Mouse (Mus musculus) forebrain, embryonic 10.5 days (tissue): ENCODE data around the gene Acod1. TPM values are rescaled to one million over a fixed set of nuclear protein-coding genes. Genes with fewer than 3 reads are reported as not detected.
A peak's percentile ranks its signal among the peaks of the same experiment; 100 is the strongest.

Source experiments
- DNase-seq: peaks from one replicate; pipeline ENCODE4 v3.0.0-alpha.2; 2017; ENCODE audit warnings: low spot score; ENCODE audit errors: extremely low spot score
- H3K27ac ChIP-seq: fragments of 300-500 bp; sonication (generic); 2 replicates; pipeline ENCODE4 v1.5.1; 2016; ENCODE audit warnings: mild to moderate bottlenecking
- H3K27me3 ChIP-seq: fragments of 300-500 bp; sonication (generic); 2 replicates; pipeline ENCODE4 v1.6.1; 2016; ENCODE audit warnings: mild to moderate bottlenecking; ENCODE audit not compliant: poor library complexity, severe bottlenecking
- H3K36me3 ChIP-seq: fragments of 300-500 bp; sonication (generic); replicated peaks from 2 replicates; pipeline ENCODE4 v1.6.1; 2016; ENCODE audit warnings: mild to moderate bottlenecking, moderate library complexity
- H3K4me1 ChIP-seq: fragments of 300-500 bp; sonication (generic); 2 replicates; pipeline ENCODE4 v1.6.1; 2016
- H3K4me3 ChIP-seq: fragments of 300-500 bp; sonication (generic); 2 replicates; pipeline ENCODE4 v1.5.1; 2016; ENCODE audit warnings: mild to moderate bottlenecking, moderate library complexity
- H3K9me3 ChIP-seq: fragments of 300-500 bp; sonication (generic); 2 replicates; pipeline ENCODE4 v1.6.1; 2016; ENCODE audit warnings: mild to moderate bottlenecking, moderate library complexity
- WGBS: fragments of 180-500 bp; shearing (Covaris S2); methylation state at CpG from one replicate; pipeline ENCODE4 v1.1.7; 2016; 5-methylcytosine and 5-hydroxymethylcytosine counted together
- polyA plus RNA-seq: library from polyadenylated mRNA; unstranded; fragments of >200 nt; fragmentation: Nextera tagmentation; extraction: Ambion mirVana; gene quantifications from 2 replicates; pipeline ENCODE4 v1.2.1, GENCODE M21; 2016

The Acod1 gene
- polyA plus RNA-seq, 1 experiment from 2014 or later, result not detected

DNA sequence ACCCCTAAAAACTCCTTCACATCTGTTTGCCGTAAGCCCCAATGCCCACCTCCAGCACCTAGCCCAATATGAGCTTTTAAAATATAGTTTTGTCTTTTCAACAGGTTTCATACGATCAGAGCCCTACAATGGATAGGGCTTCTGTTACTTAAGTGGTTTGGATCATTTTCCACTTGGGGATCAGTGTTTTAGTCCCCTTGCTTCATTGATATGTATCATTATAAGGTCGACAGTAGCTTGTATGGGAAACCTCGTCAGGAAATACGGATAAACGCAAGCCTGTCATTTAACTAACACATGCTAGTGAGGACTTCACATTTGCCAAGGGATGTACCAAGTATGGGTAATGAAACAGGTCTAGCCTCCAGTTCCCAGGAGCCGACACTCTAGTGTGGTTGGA, 9.8 kb downstream of the Acod1 start:
- 93% methylated on average over 7 of the region's 7 CpGs for WGBS
- H3K36me3 ChIP-seq, result no peaks in the 10 kb centered on the region
- no peaks in the 10 kb centered on the region for H3K27me3 ChIP-seq
- H3K4me1 ChIP-seq, result no peaks in the 10 kb centered on the region
- no peak overlapping the region for H3K4me3 ChIP-seq
- H3K27ac ChIP-seq, result no peak overlapping the region
- no peak for DNase-seq
- no peaks in the 10 kb centered on the region for H3K9me3 ChIP-seq

- 91% methylated on average over 1 of the region's 1 CpGs for WGBS
- H3K4me3 ChIP-seq, result no peak overlapping the region
- no peaks in the 10 kb centered on the region for H3K27me3 ChIP-seq
- no peaks in the 10 kb centered on the region for H3K4me1 ChIP-seq
- DNase-seq, result no peak
- H3K27ac ChIP-seq, result no peak overlapping the region
- H3K36me3 ChIP-seq, result no peaks in the 10 kb centered on the region
- no peaks in the 10 kb centered on the region for H3K9me3 ChIP-seq
Measured at GRCm38 (mm10) chr14:103058998-103059397, 12.2 kb downstream of the Acod1 start.

DNA sequence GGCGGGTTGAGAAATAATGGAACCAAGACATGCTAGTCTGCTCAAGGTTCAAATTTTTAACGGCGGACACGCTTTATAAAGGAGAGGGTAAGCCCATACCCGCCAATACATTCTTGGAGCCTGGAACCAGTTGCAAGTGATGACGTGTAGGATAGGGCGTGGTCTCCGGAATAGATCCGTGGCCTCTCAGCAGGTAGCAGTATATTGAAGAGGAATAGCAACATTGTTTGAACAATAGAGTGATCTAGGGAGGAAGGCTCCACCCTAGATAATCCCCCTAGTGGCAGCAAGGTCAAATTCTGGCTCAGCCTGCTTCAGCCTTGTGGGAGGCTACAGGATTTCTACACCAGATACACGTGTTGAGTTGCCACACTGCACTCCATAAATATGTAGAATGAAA, 12.7 kb downstream of the Acod1 start:
- no peak for DNase-seq
- H3K4me3 ChIP-seq, result no peak overlapping the region
- 88% methylated on average over 10 of the region's 10 CpGs for WGBS
- no peaks in the 10 kb centered on the region for H3K9me3 ChIP-seq
- H3K27me3 ChIP-seq, result no peaks in the 10 kb centered on the region
- H3K36me3 ChIP-seq, result no peaks in the 10 kb centered on the region
- H3K27ac ChIP-seq, result no peak overlapping the region
- H3K4me1 ChIP-seq, result no peaks in the 10 kb centered on the region

GRCm38 (mm10) chr14:103065294-103066167, 18.8 kb downstream of the Acod1 start:
- peak; percentile 51 for DNase-seq
- 15% methylated on average over 10 of the region's 10 CpGs for WGBS
- no peaks in the 10 kb centered on the region for H3K36me3 ChIP-seq
- no peaks in the 10 kb centered on the region for H3K9me3 ChIP-seq
- H3K4me3 ChIP-seq, result no peak overlapping the region
- no peaks in the 10 kb centered on the region for H3K27me3 ChIP-seq
- no peak overlapping the region for H3K27ac ChIP-seq
- peaks cover 11% of the 10 kb centered on the region for H3K4me1 ChIP-seq

GRCm38 (mm10) chr14:103069465-103069863, 22.7 kb downstream of the Acod1 start:
- Histone ChIP-seq H3K27me3 (no peaks in the 10 kb centered on the region), H3K9me3 (no peaks in the 10 kb centered on the region), H3K36me3 (peaks cover 28% of the 10 kb centered on the region), H3K4me3 (peak overlapping the region; percentile 77), H3K4me1 (peaks cover 17% of the 10 kb centered on the region), H3K27ac (peak overlapping the region; percentile 93)
- DNase-seq, result no peak
- 15% methylated on average over 12 of the region's 12 CpGs for WGBS

DNA sequence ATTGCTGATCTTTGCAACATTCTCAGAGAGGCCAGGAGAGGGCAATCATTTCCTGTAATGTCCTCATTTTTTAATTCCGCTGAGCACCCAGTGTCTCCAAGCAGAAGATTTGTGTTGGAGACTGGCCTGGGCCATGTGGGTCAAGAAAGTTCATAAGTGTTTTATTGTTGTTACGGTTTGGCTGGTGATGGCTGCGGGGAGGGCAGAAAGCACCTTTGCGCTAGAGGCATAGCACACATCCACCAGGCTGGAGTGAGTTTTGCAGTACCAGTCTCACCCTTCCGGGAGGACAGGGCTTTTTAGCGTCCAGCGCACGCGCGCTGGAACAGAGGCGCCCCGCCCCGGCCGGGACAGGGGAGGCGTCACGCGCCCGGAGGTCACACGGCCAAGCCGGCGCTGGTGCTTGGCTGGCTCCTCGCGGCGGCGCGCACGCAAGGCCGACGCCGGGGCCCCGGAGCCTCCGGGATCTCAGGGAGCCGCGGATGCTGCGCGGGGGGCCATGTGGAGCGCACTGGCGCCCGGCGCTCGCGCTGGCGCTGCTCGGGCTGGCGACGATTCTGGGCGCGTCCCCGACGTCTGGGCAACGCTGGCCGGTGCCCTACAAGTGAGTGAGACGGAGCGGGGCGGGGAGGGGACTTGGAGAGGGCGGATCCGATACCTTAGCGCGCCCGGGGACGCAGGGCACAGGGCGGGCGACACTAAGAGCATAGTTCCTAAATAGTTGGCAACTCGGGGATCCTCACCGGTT, 23.3 kb downstream of the Acod1 start, which contains the start of gene Cln5:
Gene Cln5, plus strand, starts transcription at position 353 of the 748 bp plus-strand sequence.
- WGBS, result under 1% methylated on average over 64 of the region's 65 CpGs
- Histone ChIP-seq H3K27ac (peak within 1 kb of the TSS; percentile 93), H3K36me3 (peaks cover 34% of the 10 kb centered on the region), H3K4me1 (peaks cover 17% of the 10 kb centered on the region), H3K9me3 (no peaks in the 10 kb centered on the region), H3K4me3 (peak within 1 kb of the TSS; percentile 77), H3K27me3 (no peaks in the 10 kb centered on the region)
- DNase-seq, result peak; percentile 94

DNA sequence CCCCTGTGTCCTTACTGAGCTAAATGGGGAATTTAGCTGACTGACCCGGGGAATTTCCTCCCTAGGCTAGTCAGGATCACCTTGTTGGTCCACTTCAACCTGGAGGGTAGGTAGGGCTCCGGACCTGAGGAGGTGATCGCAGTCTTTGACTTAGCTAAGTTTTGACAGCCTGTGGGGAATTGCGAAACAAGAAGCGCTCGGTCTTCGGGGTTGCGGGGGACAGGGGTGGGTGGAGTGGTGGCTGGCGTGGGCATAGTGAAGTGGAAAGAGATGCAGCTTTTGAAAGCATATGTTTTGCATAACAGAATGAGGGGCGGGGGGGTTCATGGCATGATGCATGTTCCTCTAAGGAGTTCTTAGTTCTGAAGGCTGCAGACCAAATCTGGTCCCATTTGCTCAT, 24.0 kb downstream of the Acod1 start:
- DNase-seq, result no peak
- H3K27ac ChIP-seq, result peak overlapping the region; percentile 93
- no peaks in the 10 kb centered on the region for H3K27me3 ChIP-seq
- no peaks in the 10 kb centered on the region for H3K9me3 ChIP-seq
- H3K4me3 ChIP-seq, result peak overlapping the region; percentile 77
- H3K4me1 ChIP-seq, result peaks cover 15% of the 10 kb centered on the region
- H3K36me3 ChIP-seq, result peaks cover 41% of the 10 kb centered on the region
- WGBS, result 8% methylated on average over 10 of the region's 10 CpGs

GRCm38 (mm10) chr14:103071471-103071870, 24.7 kb downstream of the Acod1 start:
- no peak for DNase-seq
- Histone ChIP-seq H3K4me1 (peaks cover 15% of the 10 kb centered on the region), H3K27me3 (no peaks in the 10 kb centered on the region), H3K27ac (no peak overlapping the region), H3K36me3 (peaks cover 47% of the 10 kb centered on the region), H3K9me3 (no peaks in the 10 kb centered on the region), H3K4me3 (no peak overlapping the region)
- WGBS, result 94% methylated on average over 12 of the region's 12 CpGs

DNA sequence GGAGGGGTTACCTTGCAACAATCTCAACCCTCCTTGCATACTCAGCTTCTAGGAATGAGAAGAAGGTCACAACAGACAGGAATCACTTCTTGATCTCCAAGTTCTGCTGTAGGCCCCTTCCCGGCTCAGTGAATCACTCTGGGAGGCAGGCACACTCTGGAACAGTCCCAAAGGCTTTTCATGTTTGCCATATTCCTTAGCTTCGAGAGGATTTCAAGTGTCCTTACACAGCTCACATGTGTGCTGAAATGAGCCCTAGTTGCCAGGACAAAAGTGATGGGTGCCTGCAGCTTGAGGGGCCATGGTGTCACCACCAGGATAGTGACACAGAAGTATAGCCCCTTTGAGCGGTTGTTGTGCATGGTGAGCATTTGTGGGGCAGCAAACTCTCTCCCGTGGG, 26.0 kb downstream of the Acod1 start:
- Histone ChIP-seq H3K27me3 (no peaks in the 10 kb centered on the region), H3K27ac (no peak overlapping the region), H3K4me3 (no peak overlapping the region), H3K36me3 (peaks cover 60% of the 10 kb centered on the region), H3K9me3 (no peaks in the 10 kb centered on the region), H3K4me1 (peaks cover 15% of the 10 kb centered on the region)
- WGBS, result 89% methylated on average over 4 of the region's 4 CpGs
- no peak for DNase-seq

GRCm38 (mm10) chr14:103073825-103074224, 27.0 kb downstream of the Acod1 start:
- H3K9me3 ChIP-seq, result no peaks in the 10 kb centered on the region
- H3K27ac ChIP-seq, result no peak overlapping the region
- no peaks in the 10 kb centered on the region for H3K27me3 ChIP-seq
- no peak for DNase-seq
- peaks cover 71% of the 10 kb centered on the region for H3K36me3 ChIP-seq
- 92% methylated on average over 8 of the region's 8 CpGs for WGBS
- H3K4me3 ChIP-seq, result no peak overlapping the region
- H3K4me1 ChIP-seq, result peaks cover 15% of the 10 kb centered on the region

GRCm38 (mm10) chr14:103075166-103075565, 28.4 kb downstream of the Acod1 start:
- Histone ChIP-seq H3K27ac (no peak overlapping the region), H3K36me3 (peaks cover 81% of the 10 kb centered on the region), H3K4me1 (peaks cover 7% of the 10 kb centered on the region), H3K4me3 (no peak overlapping the region), H3K27me3 (no peaks in the 10 kb centered on the region), H3K9me3 (no peaks in the 10 kb centered on the region)
- no peak for DNase-seq
- WGBS, result 87% methylated on average over 7 of the region's 7 CpGs

- no peaks in the 10 kb centered on the region for H3K9me3 ChIP-seq
- DNase-seq, result no peak
- no peaks in the 10 kb centered on the region for H3K4me1 ChIP-seq
- WGBS, result 94% methylated on average over 9 of the region's 9 CpGs
- peaks cover 88% of the 10 kb centered on the region for H3K36me3 ChIP-seq
- H3K4me3 ChIP-seq, result no peak overlapping the region
- no peak overlapping the region for H3K27ac ChIP-seq
- no peaks in the 10 kb centered on the region for H3K27me3 ChIP-seq
Measured at GRCm38 (mm10) chr14:103077272-103078005, 30.7 kb downstream of the Acod1 start.
